Mouse (Mus musculus) neural tube, embryonic 11.5 days (tissue): ENCODE measurements around the gene Btk. TPM values are rescaled to one million over a fixed set of nuclear protein-coding genes. Genes with fewer than 3 reads are reported as not detected.

Experiments
- ATAC-seq: fragments of 200-750 bp; cut with Nextera tagmentation; 2 replicates; pipeline ENCODE4 v1.8.0; 2017; ENCODE audit warnings: moderate number of reproducible peaks, mild to moderate bottlenecking, moderate TSS enrichment, moderate library complexity; ENCODE audit not compliant: insufficient read depth, low FRiP score, low TSS enrichment
- DNase-seq: peaks from one replicate; pipeline ENCODE4 v3.0.0-alpha.2; 2015; ENCODE audit warnings: low spot score
- H3K27ac ChIP-seq: fragments of 300-500 bp; sonication (generic); 2 replicates; pipeline ENCODE4 v1.5.1; 2014; ENCODE audit warnings: low read depth, mild to moderate bottlenecking, low read length
- H3K27me3 ChIP-seq: fragments of 300-500 bp; sonication (generic); 2 replicates; pipeline ENCODE4 v1.6.1; 2014; ENCODE audit warnings: mild to moderate bottlenecking, low read length, mixed read lengths; ENCODE audit not compliant: control insufficient read depth, insufficient read depth
- H3K36me3 ChIP-seq: fragments of 300-500 bp; sonication (generic); 2 replicates; pipeline ENCODE4 v1.6.1; 2014; ENCODE audit warnings: mild to moderate bottlenecking, low read length, moderate library complexity, mixed read lengths; ENCODE audit not compliant: control insufficient read depth, insufficient read depth
- H3K4me1 ChIP-seq: fragments of 300-500 bp; sonication (generic); 2 replicates; pipeline ENCODE4 v1.6.1; 2014; ENCODE audit warnings: low read length, mixed read lengths; ENCODE audit not compliant: control insufficient read depth, insufficient read depth
- H3K4me2 ChIP-seq: fragments of 300-500 bp; sonication (generic); 2 replicates; pipeline ENCODE4 v1.6.1; 2014; ENCODE audit warnings: low read depth, mild to moderate bottlenecking, moderate library complexity
- H3K4me3 ChIP-seq: fragments of 300-500 bp; sonication (generic); 2 replicates; pipeline ENCODE4 v1.5.1; 2014; ENCODE audit warnings: low read depth, low read length
- H3K9ac ChIP-seq: fragments of 300-500 bp; sonication (generic); 2 replicates; pipeline ENCODE4 v1.6.1; 2014; ENCODE audit warnings: mild to moderate bottlenecking, low read length
- H3K9me3 ChIP-seq: fragments of 300-500 bp; sonication (generic); 2 replicates; pipeline ENCODE4 v1.6.1; 2016; ENCODE audit warnings: low read length; ENCODE audit not compliant: control insufficient read depth
- WGBS: fragments of 180-500 bp; shearing (Covaris S2); extraction: QIAGEN DNeasy Blood & Tissue Kit; methylation state at CpG from one replicate; pipeline ENCODE4 v1.1.7; 2014; 5-methylcytosine and 5-hydroxymethylcytosine counted together
- polyA plus RNA-seq: library from polyadenylated mRNA; unstranded; fragments of >200 nt; fragmentation: Nextera tagmentation; extraction: Ambion mirVana; gene quantifications from 2 replicates; pipeline ENCODE4 v1.2.1, GENCODE M21; 2014

The Btk gene
- polyA plus RNA-seq, 1 experiment from 2014 or later = 1.9 TPM

- Histone ChIP-seq H3K4me1 (no peaks in the 10 kb centered on the region), H3K4me3 (no peak overlapping the region), H3K4me2 (no peak overlapping the region), H3K9ac (no peak overlapping the region), H3K27ac (no peak overlapping the region), H3K9me3 (no peaks in the 10 kb centered on the region), H3K27me3 (no peaks in the 10 kb centered on the region), H3K36me3 (no peaks in the 10 kb centered on the region)
- WGBS = 95% methylated on average over 2 of the region's 2 CpGs
- DNase-seq (no peak), ATAC-seq (no peak)
These were observed 50.0 kb downstream of the Btk start for GRCm38 (mm10) chrX:134533346-134533745.

GRCm38 (mm10) chrX:134525260-134525659, 58.1 kb downstream of the Btk start:
- Histone ChIP-seq H3K4me2 (no peak overlapping the region), H3K27me3 (no peaks in the 10 kb centered on the region), H3K4me3 (no peak overlapping the region), H3K9me3 (no peaks in the 10 kb centered on the region), H3K4me1 (no peaks in the 10 kb centered on the region), H3K36me3 (no peaks in the 10 kb centered on the region), H3K9ac (no peak overlapping the region), H3K27ac (no peak overlapping the region)
- ATAC-seq (no peak), DNase-seq (no peak)
- 89% methylated on average over 4 of the region's 4 CpGs for WGBS

GRCm38 (mm10) chrX:134523772-134524171, 59.6 kb downstream of the Btk start:
- Histone ChIP-seq H3K36me3 (no peaks in the 10 kb centered on the region), H3K4me3 (no peak overlapping the region), H3K9me3 (no peaks in the 10 kb centered on the region), H3K27ac (no peak overlapping the region), H3K4me2 (no peak overlapping the region), H3K4me1 (no peaks in the 10 kb centered on the region), H3K27me3 (no peaks in the 10 kb centered on the region), H3K9ac (no peak overlapping the region)
- DNase-seq (no peak), ATAC-seq (no peak)
- WGBS = 69% methylated on average over 4 of the region's 4 CpGs

GRCm38 (mm10) chrX:134509473-134509872, 73.9 kb downstream of the Btk start:
- no peak overlapping the region for H3K9ac ChIP-seq
- no peaks in the 10 kb centered on the region for H3K27me3 ChIP-seq
- no peak overlapping the region for H3K4me3 ChIP-seq
- DNase-seq (no peak), ATAC-seq (no peak)
- no peak overlapping the region for H3K27ac ChIP-seq
- no peaks in the 10 kb centered on the region for H3K36me3 ChIP-seq
- no peak overlapping the region for H3K4me2 ChIP-seq
- no peaks in the 10 kb centered on the region for H3K4me1 ChIP-seq
- 48% methylated on average over 2 of the region's 2 CpGs for WGBS
- no peaks in the 10 kb centered on the region for H3K9me3 ChIP-seq

- Histone ChIP-seq H3K4me3 (no peak overlapping the region), H3K27ac (no peak overlapping the region), H3K4me2 (no peak overlapping the region), H3K4me1 (no peaks in the 10 kb centered on the region), H3K27me3 (no peaks in the 10 kb centered on the region), H3K9ac (no peak overlapping the region), H3K9me3 (no peaks in the 10 kb centered on the region), H3K36me3 (no peaks in the 10 kb centered on the region)
- ATAC-seq (no peak), DNase-seq (no peak)
- 63% methylated on average over 6 of the region's 6 CpGs for WGBS
These were observed 75.4 kb downstream of the Btk start for GRCm38 (mm10) chrX:134507977-134508376.

GRCm38 (mm10) chrX:134500651-134501050, 82.7 kb downstream of the Btk start:
- Histone ChIP-seq H3K27ac (no peak overlapping the region), H3K27me3 (no peaks in the 10 kb centered on the region), H3K4me3 (no peak overlapping the region), H3K4me1 (no peaks in the 10 kb centered on the region), H3K36me3 (no peaks in the 10 kb centered on the region), H3K9me3 (no peaks in the 10 kb centered on the region), H3K9ac (no peak overlapping the region), H3K4me2 (no peak overlapping the region)
- 86% methylated on average over 8 of the region's 8 CpGs for WGBS
- DNase-seq (no peak), ATAC-seq (no peak)

Other genes starting within 250 kb of the Btk start
- 7.3 and 7.6 TPM in 2 replicates for gene Drp2, start 179.0 kb downstream of the Btk start, polyA plus RNA-seq
- gene Taf7l, start 107.1 kb downstream of the Btk start, polyA plus RNA-seq = not detected in 2 replicates
- 66.5 and 67.0 TPM in 2 replicates for gene Timm8a1, start 41.7 kb downstream of the Btk start, polyA plus RNA-seq
- gene Rpl36a, start 2.1 kb upstream of the Btk start, polyA plus RNA-seq = 300 and 324 TPM in 2 replicates
- 2.6 and 3.5 TPM in 2 replicates for gene Gla, start 17.6 kb upstream of the Btk start, polyA plus RNA-seq
- 163 and 179 TPM in 2 replicates for gene Hnrnph2, start 17.6 kb upstream of the Btk start, polyA plus RNA-seq
- 6.4 and 6.6 TPM in 2 replicates for gene Armcx4, start 102.9 kb upstream of the Btk start, polyA plus RNA-seq
- gene Armcx1, start 134.4 kb upstream of the Btk start, polyA plus RNA-seq = 54.5 and 54.6 TPM in 2 replicates
- 16.8 and 21.2 TPM in 2 replicates for gene Armcx6, start 167.8 kb upstream of the Btk start, polyA plus RNA-seq
- gene Armcx3, start 173.0 kb upstream of the Btk start, polyA plus RNA-seq = 70.5 and 74.5 TPM in 2 replicates
- 86.8 and 92.0 TPM in 2 replicates for gene Armcx2, start 225.7 kb upstream of the Btk start, polyA plus RNA-seq